Mouse (Mus musculus): Measurements from ENCODE around the gene H2afb2. TPM values are rescaled to one million over a fixed set of nuclear protein-coding genes. Genes with fewer than 3 reads are reported as not detected.

Gene H2afb2
- not detected in 2 replicates for total RNA-seq (2014; fragmentation: Nextera tagmentation)
- not detected in 2 replicates for total RNA-seq (2017)

GRCm38 (mm10) chrX:116680878-116681277 is at the start of gene H2afb2:
TSS of gene H2afb2 (plus strand) at chrX:116681178.
- no peak for ATAC-seq (replicated peaks; ENCODE audit: poor library complexity, severe bottlenecking)

Other genes with a start within 250 kb of the H2afb2 start
- gene Cpxcr1, start 232.2 kb upstream of the H2afb2 start, total RNA-seq (2014; fragmentation: Nextera tagmentation) = not detected in 2 replicates
- not detected in 2 replicates for gene Cpxcr1, start 232.2 kb upstream of the H2afb2 start, total RNA-seq (2017)